Mouse (Mus musculus) forebrain, embryonic 14.5 days (tissue): ENCODE data around the gene Nmral1. TPM values are rescaled to one million over a fixed set of nuclear protein-coding genes. Genes with fewer than 3 reads are reported as not detected.
A peak's percentile ranks its signal among the peaks of the same experiment; 100 is the strongest.
"Not testable (repeated sequence)": the region's sequence is repeated elsewhere in the genome, so short reads cannot be mapped to it uniquely, and the experiment has no call there.

Experiments
- ATAC-seq: fragments of 200-750 bp; cut with Nextera tagmentation; 2 replicates; pipeline ENCODE4 v1.8.0; 2017; ENCODE audit warnings: mild to moderate bottlenecking, moderate library complexity
- DNase-seq: peaks from one replicate; pipeline ENCODE4 v3.0.0-alpha.2; 2015; ENCODE audit warnings: low spot score
- H3K27ac ChIP-seq: fragments of 300-500 bp; sonication (generic); 2 replicates; pipeline ENCODE4 v1.5.1; 2014; ENCODE audit warnings: low read depth, mild to moderate bottlenecking, control low read depth, low read length, moderate library complexity
- H3K27me3 ChIP-seq: fragments of 300-500 bp; sonication (generic); replicated peaks from 2 replicates; pipeline ENCODE4 v1.6.1; 2014; ENCODE audit warnings: low read length, control low read depth, mixed read lengths; ENCODE audit not compliant: control insufficient read depth, insufficient read depth
- H3K36me3 ChIP-seq: fragments of 300-500 bp; sonication (generic); 2 replicates; pipeline ENCODE4 v1.6.1; 2014; ENCODE audit warnings: low read length, control low read depth; ENCODE audit not compliant: control insufficient read depth, insufficient read depth
- H3K4me1 ChIP-seq: fragments of 300-500 bp; sonication (generic); 2 replicates; pipeline ENCODE4 v1.6.1; 2014; ENCODE audit warnings: antibody characterized with exemption, low read length, control low read depth; ENCODE audit not compliant: control insufficient read depth, insufficient read depth
- H3K4me2 ChIP-seq: fragments of 300-500 bp; sonication (generic); 2 replicates; pipeline ENCODE4 v1.6.1; 2014; ENCODE audit warnings: mild to moderate bottlenecking, control low read depth, low read length
- H3K4me3 ChIP-seq: fragments of 300-500 bp; sonication (generic); 2 replicates; pipeline ENCODE4 v1.5.1; 2014; ENCODE audit warnings: low read depth, low read length, control low read depth
- H3K9ac ChIP-seq: fragments of 300-500 bp; sonication (generic); 2 replicates; pipeline ENCODE4 v1.6.1; 2014; ENCODE audit warnings: mild to moderate bottlenecking, low read length, control low read depth, moderate library complexity
- H3K9me3 ChIP-seq: fragments of 300-500 bp; sonication (generic); replicated peaks from 2 replicates; pipeline ENCODE4 v1.6.1; 2016; ENCODE audit warnings: low read length, control low read depth, mixed read lengths; ENCODE audit not compliant: control insufficient read depth
- WGBS: fragments of 180-500 bp; shearing (Covaris S2); extraction: QIAGEN DNeasy Blood & Tissue Kit; methylation state at CpG from one replicate; pipeline ENCODE4 v1.1.7; 2014; 5-methylcytosine and 5-hydroxymethylcytosine counted together
- polyA plus RNA-seq: library from polyadenylated mRNA; unstranded; fragments of >200 nt; fragmentation: Nextera tagmentation; extraction: Ambion mirVana; gene quantifications from 2 replicates; pipeline ENCODE4 v1.2.1, GENCODE M21; 2014

Gene Nmral1
- 127 and 143 TPM in 2 replicates for polyA plus RNA-seq

GRCm38 (mm10) chr16:4718753-4719518 is at the start of gene Nmral1:
TSS of gene Nmral1 (minus strand) at chr16:4719356.
- 10% methylated on average over 33 of the region's 33 CpGs for WGBS
- no peaks in the 10 kb centered on the region for H3K27me3 ChIP-seq
- peak; percentile 87 for DNase-seq
- H3K27ac ChIP-seq: peak within 1 kb of the TSS; percentile 84
- peaks cover 2% of the 10 kb centered on the region; the same call in 1 of the 2 replicates for H3K4me1 ChIP-seq
- no peaks in the 10 kb centered on the region for H3K9me3 ChIP-seq
- H3K36me3 ChIP-seq: peaks cover 29% of the 10 kb centered on the region
- peak; percentile 89 for ATAC-seq
- peak within 1 kb of the TSS; percentile 60 for H3K4me2 ChIP-seq
- H3K4me3 ChIP-seq: peak within 1 kb of the TSS; percentile 68
- H3K9ac ChIP-seq: peak within 1 kb of the TSS; percentile 82

GRCm38 (mm10) chr16:4768719-4769118 is 49.6 kb upstream of the Nmral1 start:
- Histone ChIP-seq H3K4me2 (no peak overlapping the region), H3K9ac (no peak overlapping the region), H3K36me3 (peaks cover 69% of the 10 kb centered on the region), H3K27me3 (no peaks in the 10 kb centered on the region), H3K27ac (no peak overlapping the region), H3K4me1 (peaks cover 7% of the 10 kb centered on the region; the same call in 1 of the 2 replicates), H3K4me3 (no peak overlapping the region), H3K9me3 (no peaks in the 10 kb centered on the region)
- WGBS: 98% methylated on average over 5 of the region's 5 CpGs
- ATAC-seq (no peak), DNase-seq (no peak)

GRCm38 (mm10) chr16:4767012-4767790 is 48.0 kb upstream of the Nmral1 start:
- no peaks in the 10 kb centered on the region for H3K4me1 ChIP-seq
- H3K4me3 ChIP-seq: no peak overlapping the region
- WGBS: 77% methylated on average over 6 of the region's 6 CpGs
- H3K27me3 ChIP-seq: no peaks in the 10 kb centered on the region
- ATAC-seq (no peak), DNase-seq (no peak)
- no peak overlapping the region for H3K9ac ChIP-seq
- no peak overlapping the region for H3K27ac ChIP-seq
- H3K4me2 ChIP-seq: no peak overlapping the region
- H3K36me3 ChIP-seq: peaks cover 73% of the 10 kb centered on the region
- no peaks in the 10 kb centered on the region for H3K9me3 ChIP-seq

GRCm38 (mm10) chr16:4765852-4766251 is 46.7 kb upstream of the Nmral1 start:
- H3K4me1 ChIP-seq: no peaks in the 10 kb centered on the region
- ATAC-seq: no peak
- no peaks in the 10 kb centered on the region for H3K27me3 ChIP-seq
- no peak overlapping the region for H3K9ac ChIP-seq
- no peak overlapping the region for H3K4me2 ChIP-seq
- H3K27ac ChIP-seq: no peak overlapping the region
- H3K9me3 ChIP-seq: no peaks in the 10 kb centered on the region
- peaks cover 73% of the 10 kb centered on the region for H3K36me3 ChIP-seq
- H3K4me3 ChIP-seq: no peak overlapping the region
- DNase-seq: no peak
- 91% methylated on average over 2 of the region's 2 CpGs for WGBS

- Histone ChIP-seq H3K36me3 (peaks cover 47% of the 10 kb centered on the region), H3K9me3 (no peaks in the 10 kb centered on the region), H3K4me1 (no peaks in the 10 kb centered on the region), H3K27ac (no peak overlapping the region), H3K4me2 (no peak overlapping the region), H3K4me3 (no peak overlapping the region), H3K9ac (no peak overlapping the region), H3K27me3 (no peaks in the 10 kb centered on the region)
- DNase-seq (peak; percentile 65), ATAC-seq (no peak)
- 46% methylated on average over 2 of the region's 2 CpGs for WGBS
Measured at GRCm38 (mm10) chr16:4763276-4763675, 44.1 kb upstream of the Nmral1 start.

- Histone ChIP-seq H3K36me3 (peaks cover 39% of the 10 kb centered on the region), H3K4me1 (no peaks in the 10 kb centered on the region), H3K4me2 (no peak overlapping the region), H3K9me3 (no peaks in the 10 kb centered on the region), H3K9ac (no peak overlapping the region), H3K27ac (no peak overlapping the region), H3K27me3 (no peaks in the 10 kb centered on the region), H3K4me3 (no peak overlapping the region)
- ATAC-seq (no peak), DNase-seq (no peak)
- WGBS: 94% methylated on average over 4 of the region's 4 CpGs
Measured at GRCm38 (mm10) chr16:4762437-4762836, 43.3 kb upstream of the Nmral1 start.

GRCm38 (mm10) chr16:4756660-4757335 is 37.6 kb upstream of the Nmral1 start:
- Histone ChIP-seq H3K27ac (peak overlapping the region; percentile 35; the same call in 1 of the 2 replicates), H3K4me2 (peak overlapping the region; percentile 40), H3K4me3 (peak overlapping the region; percentile 37), H3K9ac (peak overlapping the region; percentile 61)
- not testable (repeated sequence) for H3K36me3 ChIP-seq, H3K4me1 ChIP-seq, H3K9me3 ChIP-seq, H3K27me3 ChIP-seq
- peak; percentile 36 for DNase-seq
- peak; percentile 89 for ATAC-seq
- WGBS: 2% methylated on average over 33 of the region's 42 CpGs

GRCm38 (mm10) chr16:4754045-4754444 is 34.9 kb upstream of the Nmral1 start:
- ATAC-seq (no peak), DNase-seq (no peak)
- Histone ChIP-seq H3K9me3 (no peaks in the 10 kb centered on the region), H3K27me3 (no peaks in the 10 kb centered on the region), H3K4me2 (no peak overlapping the region), H3K4me1 (no peaks in the 10 kb centered on the region), H3K36me3 (no peaks in the 10 kb centered on the region), H3K27ac (no peak overlapping the region), H3K9ac (no peak overlapping the region), H3K4me3 (no peak overlapping the region)
- 90% methylated on average over 3 of the region's 3 CpGs for WGBS
